Mouse (Mus musculus): ENCODE measurements around the gene Usp7.

Usp7 gene

GRCm38 (mm10) chr16:8724031-8724430, 68.1 kb downstream of the Usp7 start:
- no peak for DNase-seq (ENCODE audit: low spot score in 2 of 2)

DNA sequence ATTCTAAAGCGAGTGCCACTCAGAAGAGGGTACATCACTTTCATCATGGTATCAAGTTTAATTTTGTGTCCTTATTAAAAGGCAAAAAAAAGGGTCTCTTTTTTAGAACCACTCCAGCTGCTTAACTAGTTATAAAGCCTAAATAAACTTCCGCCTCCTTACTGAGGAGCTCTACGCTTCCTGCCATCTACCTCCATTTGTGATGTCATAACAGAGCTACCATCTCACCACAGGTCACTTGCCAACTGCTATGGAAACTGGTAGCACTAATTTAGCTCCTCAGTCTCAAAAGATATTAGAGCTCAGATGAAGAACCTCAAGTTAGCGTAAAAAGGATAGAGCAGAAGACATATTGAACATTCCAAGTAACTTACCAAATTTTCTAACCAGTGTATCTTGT, 71.7 kb downstream of the Usp7 start:
- DNase-seq (ENCODE audit: low spot score in 2 of 2), result no peak

GRCm38 (mm10) chr16:8717744-8718143, 74.4 kb downstream of the Usp7 start:
- DNase-seq (ENCODE audit: low spot score in 2 of 2), result no peak

DNA sequence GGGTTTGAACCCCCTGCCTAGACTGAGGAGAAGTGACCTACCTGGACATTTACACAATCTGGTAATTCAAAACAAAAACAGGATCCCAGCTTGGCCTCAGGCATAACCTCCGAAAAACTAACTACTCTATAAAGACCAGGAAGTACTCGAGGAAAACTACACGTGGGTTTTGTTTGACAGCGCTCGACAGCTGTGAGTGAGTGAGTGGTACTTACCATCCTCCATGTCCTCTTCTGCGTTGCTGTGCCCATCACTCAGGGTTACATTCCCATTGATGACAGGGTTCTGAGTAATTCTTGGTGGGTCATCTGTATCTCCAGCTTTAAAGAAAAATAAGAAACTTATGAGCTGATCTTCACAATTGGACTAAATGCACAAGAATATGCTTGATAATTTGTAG, 75.8 kb downstream of the Usp7 start:
- no peak for DNase-seq (ENCODE audit: low spot score in 2 of 2)

DNA sequence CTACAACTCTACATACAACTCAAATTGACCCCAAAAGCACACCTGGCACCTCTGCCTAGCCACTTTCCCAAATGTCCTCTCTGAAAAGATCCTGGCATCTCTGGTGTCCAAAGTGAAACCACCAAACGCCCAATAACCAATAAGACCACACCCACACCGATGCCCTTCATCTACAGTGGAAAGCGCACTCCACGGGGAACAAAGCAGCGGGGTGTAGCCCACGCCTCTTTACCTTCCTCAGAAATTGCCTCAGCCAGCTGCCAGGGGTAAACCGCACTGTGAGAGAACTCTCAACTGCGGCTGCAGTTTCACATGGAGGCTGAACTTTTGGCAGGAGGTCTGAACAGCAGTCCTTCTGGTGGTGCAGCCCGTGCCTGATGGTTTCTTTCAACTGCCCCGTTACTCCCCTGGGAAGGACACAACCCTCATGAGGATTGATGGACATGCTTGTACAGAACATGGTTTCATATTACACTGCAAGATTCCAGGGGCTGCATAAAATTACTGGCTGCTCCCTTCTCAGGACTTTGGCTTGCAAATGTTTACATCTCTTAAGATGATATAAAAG, 76.5 kb downstream of the Usp7 start:
- DNase-seq (ENCODE audit: low spot score in 2 of 2), result no peak

DNA sequence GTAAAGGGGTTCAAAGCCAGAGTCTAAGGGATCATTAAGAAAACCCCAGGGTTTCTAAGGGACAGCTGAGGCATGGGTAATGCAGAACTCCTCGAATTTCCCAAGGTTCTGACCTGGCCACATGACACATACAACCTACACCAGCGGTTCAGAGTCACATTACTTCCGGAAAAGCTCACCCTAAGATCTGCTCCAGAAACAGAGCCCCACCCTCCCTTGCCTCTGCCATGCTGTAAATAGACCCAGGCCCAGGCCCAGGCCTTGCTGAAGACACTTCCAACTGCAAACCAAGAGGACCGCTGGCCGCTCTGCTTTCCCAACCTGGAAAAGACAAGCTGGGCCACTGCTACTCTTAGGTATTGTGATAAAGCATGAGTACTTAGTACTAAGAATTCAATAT, 77.3 kb downstream of the Usp7 start:
- DNase-seq (ENCODE audit: low spot score in 2 of 2), result no peak

GRCm38 (mm10) chr16:8711998-8712397, 80.1 kb downstream of the Usp7 start:
- DNase-seq (ENCODE audit: low spot score in 2 of 2), result no peak

DNA sequence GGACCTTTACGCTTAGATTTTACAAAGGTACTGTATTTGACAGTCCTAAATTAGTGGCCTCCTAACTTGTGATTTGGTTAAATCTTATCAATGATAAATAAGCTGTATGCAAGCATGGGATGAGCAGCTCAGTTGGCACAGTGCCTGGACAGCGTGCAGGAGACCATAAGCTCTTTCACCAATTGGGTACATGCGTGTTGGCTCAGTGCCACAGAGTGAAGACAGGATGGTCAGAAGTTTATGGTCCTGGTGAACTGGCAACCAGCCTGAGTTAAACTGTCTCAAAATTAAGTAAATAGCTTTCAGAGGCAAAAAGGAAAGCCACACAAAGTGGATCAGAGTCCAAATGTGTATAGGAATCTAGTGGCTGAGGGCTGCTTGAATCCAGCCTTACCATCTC, 91.5 kb downstream of the Usp7 start:
- no peak for DNase-seq (ENCODE audit: low spot score in 2 of 2)

GRCm38 (mm10) chr16:8699556-8699955, 92.6 kb downstream of the Usp7 start:
- DNase-seq (ENCODE audit: low spot score in 2 of 2), result no peak

DNA sequence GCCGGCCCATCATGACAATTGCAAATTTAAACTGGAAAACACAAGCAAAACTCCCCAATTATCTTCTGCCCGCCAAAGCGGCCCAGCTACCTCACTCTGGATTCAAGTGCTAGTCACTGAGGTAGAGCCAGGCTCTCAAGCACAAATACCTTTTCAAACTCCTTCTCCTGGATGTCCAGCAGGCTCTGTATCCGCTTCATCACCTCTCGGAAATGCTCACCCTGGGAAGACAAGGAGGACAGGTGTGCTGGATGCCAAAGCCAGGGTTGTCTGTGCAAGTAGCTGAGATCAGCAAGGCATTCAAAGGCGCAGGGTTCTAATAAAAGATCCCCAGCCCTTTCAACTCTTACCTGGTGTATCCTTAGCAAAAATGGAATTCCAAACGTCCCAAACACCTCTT, 100.9 kb downstream of the Usp7 start:
- no peak for DNase-seq (ENCODE audit: low spot score in 2 of 2)

GRCm38 (mm10) chr16:8689979-8690656, 102.0 kb downstream of the Usp7 start:
- DNase-seq (ENCODE audit: low spot score in 2 of 2), result no peak

DNA sequence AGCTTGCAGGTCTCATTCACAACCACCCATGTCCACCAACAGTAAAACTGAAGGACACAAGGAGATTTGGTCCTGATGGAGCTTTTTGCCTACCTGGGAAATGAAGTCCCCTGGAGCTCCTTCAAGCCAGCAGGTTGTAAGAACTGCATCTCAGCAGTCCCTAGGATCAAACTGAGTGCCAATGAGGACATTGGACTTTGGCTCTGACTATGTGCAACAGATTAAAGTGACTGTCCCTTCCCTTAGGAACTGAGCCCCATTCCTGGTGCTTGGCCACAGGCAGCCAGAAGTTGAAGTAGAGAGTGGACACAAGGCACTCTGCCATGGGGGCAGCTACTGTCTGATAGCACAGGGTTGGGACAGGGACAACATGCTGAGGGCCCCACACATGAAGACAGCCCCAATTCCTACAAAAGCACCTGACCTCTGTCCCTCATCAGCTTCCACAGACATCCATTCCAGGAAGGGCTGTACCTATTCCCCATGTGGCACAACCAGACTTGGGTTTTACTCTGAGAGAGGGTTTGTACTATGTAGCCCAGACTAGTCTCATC, 104.5 kb downstream of the Usp7 start:
- no peak for DNase-seq (ENCODE audit: low spot score in 2 of 2)

DNA sequence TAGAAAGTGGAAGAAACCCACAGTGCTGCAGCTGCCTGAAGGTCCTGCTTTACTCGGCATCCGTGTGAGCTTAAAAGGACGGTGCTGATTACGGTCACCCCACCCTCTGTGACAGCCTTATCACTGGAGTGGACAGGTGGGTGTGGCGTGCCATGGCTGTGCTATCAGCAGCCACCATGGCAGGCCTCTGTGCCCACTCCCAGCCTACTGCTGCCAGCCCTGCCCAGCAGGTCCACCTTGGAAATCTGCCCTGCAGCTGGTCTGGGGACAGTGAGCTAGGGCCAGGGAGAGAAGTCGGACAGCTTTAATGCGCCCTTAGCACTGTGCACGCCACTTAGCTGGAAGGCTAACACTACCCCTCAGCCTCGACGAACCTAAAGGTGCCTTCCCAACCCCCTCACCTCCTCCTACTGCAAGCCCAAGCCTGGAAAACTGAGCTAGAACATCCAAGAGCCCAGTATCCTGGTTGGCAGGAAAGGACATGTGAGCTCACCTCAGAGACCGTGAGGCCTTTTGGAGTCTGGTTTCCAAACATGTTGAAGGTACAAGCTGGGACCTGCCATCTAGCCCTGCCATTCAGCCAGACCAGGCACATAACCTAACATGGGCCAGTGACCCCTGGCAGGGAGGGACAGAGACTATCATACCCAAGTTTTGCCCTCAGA, 105.1 kb downstream of the Usp7 start:
- DNase-seq (ENCODE audit: low spot score in 2 of 2), result peak; percentile 72 to 84

DNA sequence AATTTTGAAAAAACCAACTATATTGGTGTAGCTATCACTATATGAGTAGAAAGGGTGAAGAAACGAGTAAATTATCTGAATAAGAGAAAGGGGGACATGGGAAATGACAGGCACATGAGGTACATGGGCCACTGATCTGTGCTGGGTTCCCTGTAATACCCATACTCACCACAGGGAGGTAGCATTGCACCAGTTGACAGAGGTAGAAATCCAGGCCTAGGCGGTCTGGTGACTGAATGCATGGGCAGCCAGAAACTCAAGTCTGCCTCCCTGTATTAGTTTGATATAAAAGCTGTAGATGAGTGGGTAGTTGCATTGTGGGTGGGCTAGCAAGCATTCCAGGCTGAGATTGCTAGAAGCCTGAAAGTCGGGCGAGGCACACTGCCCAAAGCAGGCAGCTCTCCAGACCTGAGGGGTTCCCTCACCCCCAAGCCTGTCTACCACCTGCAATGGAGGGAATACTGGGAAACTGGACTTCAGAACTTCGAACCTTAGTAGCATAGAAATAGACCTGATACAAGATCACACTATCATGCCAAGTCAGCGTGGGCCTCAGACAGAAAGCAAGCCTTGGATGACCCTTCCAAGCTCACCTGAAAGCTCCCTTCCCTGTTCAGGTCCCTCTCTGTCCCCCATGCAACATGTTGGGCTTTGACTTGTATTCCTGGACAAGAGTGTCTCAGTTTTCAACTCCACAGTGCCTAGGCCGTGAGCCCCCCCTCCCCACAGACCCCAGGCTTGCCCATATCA, 105.8 kb downstream of the Usp7 start:
- peak; percentile 67 to 77 for DNase-seq (ENCODE audit: low spot score in 2 of 2)

DNA sequence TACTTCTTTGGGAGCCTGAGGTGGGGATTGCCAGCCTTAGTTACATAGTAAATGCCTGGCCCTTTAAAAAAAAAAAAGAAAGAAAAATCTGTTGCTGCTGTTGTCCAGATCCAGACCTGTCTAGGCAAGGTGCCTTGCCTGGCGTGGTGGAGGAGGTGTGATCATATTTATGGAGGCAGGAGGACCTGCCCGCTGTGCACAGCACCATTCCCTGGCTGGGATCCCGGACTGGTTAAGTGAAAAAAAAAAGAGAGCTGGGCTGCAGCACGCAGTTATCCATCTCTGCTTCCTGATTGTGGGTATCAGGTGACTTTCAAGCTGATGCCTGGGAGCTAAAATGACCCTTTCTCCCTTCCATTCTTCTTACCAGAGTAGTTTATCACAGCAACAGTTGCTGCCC, 107.0 kb downstream of the Usp7 start:
- DNase-seq (ENCODE audit: low spot score in 2 of 2), result no peak

GRCm38 (mm10) chr16:8680470-8680869, 111.6 kb downstream of the Usp7 start, which contains the start of gene Gm5767:
Gene Gm5767 (plus strand): TSS chr16:8680770.
- no peak for DNase-seq (ENCODE audit: low spot score in 2 of 2)

- no peak for DNase-seq (ENCODE audit: low spot score in 2 of 2)
Observed at GRCm38 (mm10) chr16:8679780-8680179, 112.3 kb downstream of the Usp7 start.

- peak; percentile 54 to 70 for DNase-seq (ENCODE audit: low spot score in 2 of 2)
Observed at GRCm38 (mm10) chr16:8678676-8679075, 113.4 kb downstream of the Usp7 start.

DNA sequence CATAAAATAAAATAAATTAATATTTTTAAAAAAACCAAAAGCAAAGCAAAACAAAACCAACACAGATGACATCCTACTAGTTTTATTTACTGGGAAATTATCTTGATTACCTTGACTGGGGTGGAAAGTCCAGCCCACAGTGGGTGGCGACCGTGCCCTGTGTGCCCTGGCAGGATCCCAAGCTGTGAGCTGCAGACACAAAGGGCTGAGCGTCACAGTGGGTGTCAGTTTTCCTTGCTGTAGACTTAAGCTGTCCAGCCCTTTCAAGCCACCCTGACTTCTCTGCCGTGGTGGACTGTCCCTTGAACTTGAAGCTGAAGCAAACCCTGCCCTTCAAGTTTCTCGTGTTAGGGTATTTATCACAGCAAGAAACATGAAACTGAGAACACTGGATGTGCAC, 114.1 kb downstream of the Usp7 start:
- DNase-seq (ENCODE audit: low spot score in 2 of 2), result peak; percentile 33 to 66

GRCm38 (mm10) chr16:8676800-8677199, 115.3 kb downstream of the Usp7 start:
- peak; percentile 54 to 69 for DNase-seq (ENCODE audit: low spot score in 2 of 2)

GRCm38 (mm10) chr16:8676228-8676627, 115.9 kb downstream of the Usp7 start:
- peak; percentile 23 to 54 for DNase-seq (ENCODE audit: low spot score in 2 of 2)

DNA sequence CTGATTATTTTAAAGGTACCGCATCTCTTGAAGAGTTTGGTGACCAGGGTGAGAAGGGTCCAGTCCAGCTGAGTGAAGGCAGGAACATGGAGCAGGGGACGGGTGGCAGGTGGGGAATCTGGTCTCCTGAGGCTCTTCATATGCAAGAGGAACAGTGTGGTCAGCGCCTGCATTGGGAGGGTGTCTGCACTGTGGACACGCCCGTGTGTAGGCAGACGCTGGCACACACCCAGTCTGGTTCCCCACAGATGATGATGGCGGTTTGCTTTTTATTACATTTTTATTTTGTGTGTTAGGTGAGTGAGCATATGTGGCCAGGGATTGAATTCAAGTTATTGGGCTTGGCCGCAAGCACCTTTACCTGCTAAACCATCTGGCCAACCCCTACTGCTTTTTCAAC, 116.5 kb downstream of the Usp7 start:
- DNase-seq (ENCODE audit: low spot score in 2 of 2), result peak; percentile 34 to 48
